Comparison of ENCODE assay signal across 8 mouse cellular contexts in the genomic region with DNA sequence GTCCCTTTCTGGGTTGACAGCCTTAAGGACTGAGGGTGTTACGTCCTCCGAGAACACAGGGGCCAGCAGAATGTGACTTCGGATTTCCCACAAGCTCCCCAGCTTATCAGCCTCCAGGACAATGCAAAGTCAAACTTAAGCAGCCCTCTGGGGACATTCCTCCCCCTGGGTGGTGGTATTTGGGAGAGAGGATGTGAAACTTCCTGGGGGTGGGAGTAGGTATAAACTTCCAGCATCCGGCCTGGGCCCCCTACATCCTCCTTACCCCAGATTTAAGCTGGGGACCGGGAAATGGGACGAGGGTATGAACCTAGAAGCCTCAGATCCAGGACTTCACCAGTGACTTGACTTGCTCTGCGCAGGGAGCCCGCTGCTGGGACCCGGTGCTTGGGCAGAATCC. TPM values are rescaled to one million over a fixed set of nuclear protein-coding genes. Genes with fewer than 3 reads are reported as not detected.
DNase-seq lines count a peak whose midpoint lies in the region; ATAC-seq and TF ChIP-seq lines count a peak whose summit lies in the region.

No protein-coding gene starts in this region.

- peak overlapping the region; percentile 58 for H3K9ac ChIP-seq in heart, postnatal 0 days (replicated peaks; ENCODE audit: low read depth, low read length)
- H3K9ac ChIP-seq in liver, embryonic 16.5 days (ENCODE audit: low read depth, low read length): peak overlapping the region; percentile 30
- H3K9ac ChIP-seq in stomach, embryonic 15.5 days: peak overlapping the region; percentile 17; the same call in 1 of the 2 replicates

- ATAC-seq in heart, postnatal 0 days (ENCODE audit: insufficient read depth, low read depth): peak; percentile 22
- peak; percentile 38 for ATAC-seq in liver, embryonic 16.5 days (ENCODE audit: low read depth)
- no peak for ATAC-seq in stomach, embryonic 15.5 days (ENCODE audit: insufficient read depth, low FRiP score, low read depth)
- ATAC-seq in granulocyte monocyte progenitor cell, adult 5-6 weeks (replicated peaks; ENCODE audit: poor library complexity, severe bottlenecking): no peak

- H3K27ac ChIP-seq in spleen, adult 2 months (ENCODE audit: insufficient read depth, low read length): peak overlapping the region; percentile 50
- peak overlapping the region; percentile 97 for H3K27ac ChIP-seq in heart, postnatal 0 days (ENCODE audit: low read depth)
- H3K27ac ChIP-seq in liver, embryonic 16.5 days (ENCODE audit: low read length): peak overlapping the region; percentile 61
- H3K27ac ChIP-seq in stomach, embryonic 15.5 days: peak overlapping the region; percentile 93

- DNase-seq in spleen, adult 2 months (ENCODE audit: low read depth in 1 of 2, low spot score in 2 of 2): no peak
- DNase-seq in spleen, adult 12 weeks (ENCODE audit: low spot score): no peak
- DNase-seq in heart, postnatal 0 days (ENCODE audit: low spot score): peak; percentile 56
- no peak for DNase-seq in left cerebral cortex, postnatal 14 days (ENCODE audit: low spot score in 2 of 2)
- no peak for DNase-seq in c-Kit-positive CD71-positive TER-119-positive erythroid progenitor cells, embryonic 14.5 days (ENCODE audit: low spot score)

- peaks cover 6% of the 10 kb centered on the region for H3K27me3 ChIP-seq in spleen, adult 2 months (ENCODE audit: control insufficient read depth, insufficient read depth, low read length)
- no peaks in the 10 kb centered on the region for H3K27me3 ChIP-seq in heart, postnatal 0 days (ENCODE audit: control insufficient read depth, insufficient read depth, low read length)
- peaks cover 59% of the 10 kb centered on the region for H3K27me3 ChIP-seq in liver, embryonic 16.5 days (ENCODE audit: control insufficient read depth, insufficient read depth, low read depth, low read length)
- H3K27me3 ChIP-seq in stomach, embryonic 15.5 days (replicated peaks): no peaks in the 10 kb centered on the region

- TF ChIP-seq CTCF in spleen, adult 2 months (IDR thresholded peaks at IDR 0.05; ENCODE audit: extremely low read depth, insufficient read depth, insufficient read length, insufficient replicate concordance): no peak
- no peak for TF ChIP-seq CTCF in heart, postnatal 0 days (IDR thresholded peaks at IDR 0.05; ENCODE audit: low read depth)

- H3K4me2 ChIP-seq in heart, postnatal 0 days (ENCODE audit: low read depth, low read length): peak overlapping the region; percentile 86
- peak overlapping the region; percentile 57 for H3K4me2 ChIP-seq in liver, embryonic 16.5 days (ENCODE audit: low read depth, low read length)
- peak overlapping the region; percentile 67 for H3K4me2 ChIP-seq in stomach, embryonic 15.5 days

- intact Hi-C loops in left cerebral cortex, postnatal 14 days (cut with DNase I): loop anchor here (10.0 kb wide), 2 partner anchors 105 to 265 kb away; a partner anchor contains a TSS

- no peaks in the 10 kb centered on the region for H3K36me3 ChIP-seq in spleen, adult 2 months (ENCODE audit: control insufficient read depth, insufficient read depth, low read length)
- H3K36me3 ChIP-seq in heart, postnatal 0 days (replicated peaks; ENCODE audit: control insufficient read depth, insufficient read depth, low read length): no peaks in the 10 kb centered on the region
- no peaks in the 10 kb centered on the region for H3K36me3 ChIP-seq in liver, embryonic 16.5 days (ENCODE audit: control insufficient read depth, insufficient read depth)
- no peaks in the 10 kb centered on the region for H3K36me3 ChIP-seq in stomach, embryonic 15.5 days

- WGBS in spleen, adult 2 months: 13% methylated on average over 9 of the region's 9 CpGs
- WGBS in heart, postnatal 0 days: 2% methylated on average over 9 of the region's 9 CpGs
- WGBS in liver, embryonic 16.5 days (ENCODE audit: insufficient replicate concordance): 4% methylated on average over 9 of the region's 9 CpGs
- 7% methylated on average over 9 of the region's 9 CpGs for WGBS in stomach, embryonic 15.5 days

- TF ChIP-seq EP300 in heart, postnatal 0 days (IDR thresholded peaks at IDR 0.05; ENCODE audit: low read depth): no peak

- H3K4me1 ChIP-seq in spleen, adult 2 months (ENCODE audit: control insufficient read depth, insufficient read depth, insufficient read length): peaks cover 13% of the 10 kb centered on the region; the same call in 1 of the 2 replicates
- peaks cover 29% of the 10 kb centered on the region for H3K4me1 ChIP-seq in heart, postnatal 0 days (ENCODE audit: control insufficient read depth, insufficient read depth)
- H3K4me1 ChIP-seq in liver, embryonic 16.5 days (ENCODE audit: control insufficient read depth, low read depth, low read length): peaks cover 15% of the 10 kb centered on the region
- H3K4me1 ChIP-seq in stomach, embryonic 15.5 days: peaks cover 27% of the 10 kb centered on the region

- no peak for TF ChIP-seq POLR2A in spleen, adult 2 months (IDR thresholded peaks at IDR 0.05; ENCODE audit: low read depth, low read length)

- no peaks in the 10 kb centered on the region for H3K9me3 ChIP-seq in heart, postnatal 0 days (replicated peaks; ENCODE audit: control insufficient read depth, low read length)
- H3K9me3 ChIP-seq in liver, embryonic 16.5 days (replicated peaks; ENCODE audit: control insufficient read depth, low read length): no peaks in the 10 kb centered on the region
- no peaks in the 10 kb centered on the region for H3K9me3 ChIP-seq in stomach, embryonic 15.5 days

- peak overlapping the region; percentile 52 for H3K4me3 ChIP-seq in spleen, adult 2 months (ENCODE audit: extremely low read depth, insufficient read depth, insufficient read length)
- H3K4me3 ChIP-seq in heart, postnatal 0 days (ENCODE audit: low read depth, low read length): peak overlapping the region; percentile 50
- peak overlapping the region; percentile 37 for H3K4me3 ChIP-seq in liver, embryonic 16.5 days (ENCODE audit: low read depth, low read length)
- peak overlapping the region; percentile 38 for H3K4me3 ChIP-seq in stomach, embryonic 15.5 days (replicated peaks)

RNA-seq across cellular contexts. Expression of a gene that starts 4.6 kb away (rescaled TPM):
- 12.7 and 13.9 TPM in 2 replicates for polyA plus RNA-seq in spleen, adult 2 months (2012; rRNA removed)
- 190 and 209 TPM in 2 replicates for total RNA-seq in heart, postnatal 0 days (2014; rRNA removed; ENCODE audit: low replicate concordance)
- 47.1 and 54.2 TPM in 2 replicates for polyA plus RNA-seq in heart, postnatal 0 days (2015; fragmentation: Nextera tagmentation; extraction: Ambion mirVana)
- polyA plus RNA-seq in liver, embryonic 16.5 days (2015; fragmentation: Nextera tagmentation; extraction: Ambion mirVana): 4.5 and 5.6 TPM in 2 replicates
- polyA plus RNA-seq in stomach, embryonic 15.5 days (2015; fragmentation: Nextera tagmentation; extraction: Ambion mirVana): 38.3 and 43.0 TPM in 2 replicates
- 10 to 100 TPM; 20.3 to 22.0 TPM for total RNA-seq in left cerebral cortex, postnatal 14 days (2021)
- total RNA-seq in granulocyte monocyte progenitor cell, adult 5-6 weeks (2014; fragmentation: Nextera tagmentation): not detected in 2 replicates
- 0.47 and 1.7 TPM in 2 replicates for total RNA-seq in granulocyte monocyte progenitor cell, adult 5-6 weeks (2017)

RNA-seq across cellular contexts. Expression of a gene that starts 16.3 kb away (rescaled TPM):
- polyA plus RNA-seq in spleen, adult 2 months (2012; rRNA removed): 21.3 and 27.1 TPM in 2 replicates
- 13.0 and 16.6 TPM in 2 replicates for total RNA-seq in heart, postnatal 0 days (2014; rRNA removed; ENCODE audit: low replicate concordance)
- polyA plus RNA-seq in heart, postnatal 0 days (2015; fragmentation: Nextera tagmentation; extraction: Ambion mirVana): 13.7 and 14.1 TPM in 2 replicates
- polyA plus RNA-seq in liver, embryonic 16.5 days (2015; fragmentation: Nextera tagmentation; extraction: Ambion mirVana): 27.1 and 32.3 TPM in 2 replicates
- polyA plus RNA-seq in stomach, embryonic 15.5 days (2015; fragmentation: Nextera tagmentation; extraction: Ambion mirVana): 59.9 and 60.8 TPM in 2 replicates
- 10 to 100 TPM; 28.1 to 31.9 TPM for total RNA-seq in left cerebral cortex, postnatal 14 days (2021)
- 44.9 and 55.6 TPM in 2 replicates for total RNA-seq in granulocyte monocyte progenitor cell, adult 5-6 weeks (2014; fragmentation: Nextera tagmentation)
- 17.8 and 19.3 TPM in 2 replicates for total RNA-seq in granulocyte monocyte progenitor cell, adult 5-6 weeks (2017)

RNA-seq across cellular contexts. Expression of a gene that starts 16.3 kb away (rescaled TPM):
- 0.05 TPM in 1 of 2 replicates, not detected in the other for polyA plus RNA-seq in spleen, adult 2 months (2012; rRNA removed)
- total RNA-seq in heart, postnatal 0 days (2014; rRNA removed; ENCODE audit: low replicate concordance): not detected in 2 replicates
- 0.10 TPM in 1 of 2 replicates, not detected in the other for polyA plus RNA-seq in heart, postnatal 0 days (2015; fragmentation: Nextera tagmentation; extraction: Ambion mirVana)
- 0.07 TPM in 1 of 2 replicates, not detected in the other for polyA plus RNA-seq in liver, embryonic 16.5 days (2015; fragmentation: Nextera tagmentation; extraction: Ambion mirVana)
- polyA plus RNA-seq in stomach, embryonic 15.5 days (2015; fragmentation: Nextera tagmentation; extraction: Ambion mirVana): 0.14 and 0.18 TPM in 2 replicates
- total RNA-seq in left cerebral cortex, postnatal 14 days (2021): under 1 TPM; 0.25 to 0.37 TPM
- not detected in 2 replicates for total RNA-seq in granulocyte monocyte progenitor cell, adult 5-6 weeks (2014; fragmentation: Nextera tagmentation)
- not detected in 2 replicates for total RNA-seq in granulocyte monocyte progenitor cell, adult 5-6 weeks (2017)

RNA-seq across cellular contexts. Expression of a gene that starts 22.6 kb away (rescaled TPM):
- 6.7 and 8.2 TPM in 2 replicates for polyA plus RNA-seq in spleen, adult 2 months (2012; rRNA removed)
- total RNA-seq in heart, postnatal 0 days (2014; rRNA removed; ENCODE audit: low replicate concordance): 9.0 TPM in 2 replicates
- polyA plus RNA-seq in heart, postnatal 0 days (2015; fragmentation: Nextera tagmentation; extraction: Ambion mirVana): 4.1 and 4.5 TPM in 2 replicates
- 0.29 and 0.52 TPM in 2 replicates for polyA plus RNA-seq in liver, embryonic 16.5 days (2015; fragmentation: Nextera tagmentation; extraction: Ambion mirVana)
- 2.8 and 3.3 TPM in 2 replicates for polyA plus RNA-seq in stomach, embryonic 15.5 days (2015; fragmentation: Nextera tagmentation; extraction: Ambion mirVana)
- total RNA-seq in left cerebral cortex, postnatal 14 days (2021): 10 to 100 TPM; 17.1 to 19.6 TPM
- not detected in 2 replicates for total RNA-seq in granulocyte monocyte progenitor cell, adult 5-6 weeks (2014; fragmentation: Nextera tagmentation)
- not detected in 2 replicates for total RNA-seq in granulocyte monocyte progenitor cell, adult 5-6 weeks (2017)

RNA-seq across cellular contexts. Expression of a gene that starts 28.1 kb away (rescaled TPM):
- polyA plus RNA-seq in spleen, adult 2 months (2012; rRNA removed): 0.02 and 0.06 TPM in 2 replicates
- total RNA-seq in heart, postnatal 0 days (2014; rRNA removed; ENCODE audit: low replicate concordance): not detected in 2 replicates
- polyA plus RNA-seq in heart, postnatal 0 days (2015; fragmentation: Nextera tagmentation; extraction: Ambion mirVana): not detected in 2 replicates
- polyA plus RNA-seq in liver, embryonic 16.5 days (2015; fragmentation: Nextera tagmentation; extraction: Ambion mirVana): 0.04 TPM in 1 of 2 replicates, not detected in the other
- 0.18 TPM in 2 replicates for polyA plus RNA-seq in stomach, embryonic 15.5 days (2015; fragmentation: Nextera tagmentation; extraction: Ambion mirVana)
- under 1 TPM; 0.46 to 0.82 TPM for total RNA-seq in left cerebral cortex, postnatal 14 days (2021)
- total RNA-seq in granulocyte monocyte progenitor cell, adult 5-6 weeks (2014; fragmentation: Nextera tagmentation): not detected in 2 replicates
- total RNA-seq in granulocyte monocyte progenitor cell, adult 5-6 weeks (2017): 0.15 TPM in 1 of 2 replicates, not detected in the other

Comparison
In these comparisons a context has a peak if more than half of its experiments do, and no peak if none do; other contexts are left out.
1. ATAC-seq: peak in heart, postnatal 0 days (single experiment) and liver, embryonic 16.5 days (single experiment); none in stomach, embryonic 15.5 days (single experiment) and granulocyte monocyte progenitor cell, adult 5-6 weeks (single experiment).
2. Peak in every context shown above with its lines, with median percentiles within 50 percentile points of each other: H3K27ac ChIP-seq, H3K4me3 ChIP-seq, H3K4me2 ChIP-seq and H3K9ac ChIP-seq.